Mouse (Mus musculus) adrenal gland, postnatal 10 days (tissue): ENCODE measurements at regions not wholly inside any gene's neighbourhood (a gene's known extent, or its start where the extent isn't known, plus 50 kb on each side); places are given as distances from the start of the nearest gene placed in this dataset.

Experiments
- DNase-seq: peaks from one replicate; pipeline ENCODE4 v3.0.0; 2021; ENCODE audit warnings: mixed read lengths

DNA sequence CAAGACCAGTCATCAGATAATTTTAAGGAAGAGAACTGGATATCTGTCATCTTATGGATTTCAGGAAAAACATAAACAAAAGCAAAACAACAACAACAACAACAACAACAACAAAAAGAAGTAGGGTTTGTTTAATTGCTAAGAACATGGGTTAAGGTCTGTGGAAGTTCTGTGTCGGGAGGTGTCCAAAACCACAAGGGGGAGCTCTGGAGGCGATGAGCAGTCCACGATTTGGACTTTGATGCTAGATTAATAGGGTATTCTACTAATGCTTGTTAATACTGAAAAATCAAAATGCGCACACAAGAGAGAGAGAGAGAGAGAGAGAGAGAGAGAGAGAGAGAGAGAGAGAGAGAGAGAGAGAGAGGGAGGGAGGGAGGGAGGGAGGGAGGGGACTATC, 692.0 kb upstream of the Car10 start:
- peak; percentile 48 for DNase-seq

- no peak for DNase-seq
These were observed 646.5 kb upstream of the Car10 start for GRCm38 (mm10) chr11:92451372-92451771.

- no peak for DNase-seq
These were observed 602.5 kb upstream of the Car10 start for GRCm38 (mm10) chr11:92495291-92495690.
